Mouse (Mus musculus): ENCODE data around the gene Cd28. TPM values are rescaled to one million over a fixed set of nuclear protein-coding genes. Genes with fewer than 3 reads are reported as not detected.
"Not testable (repeated sequence)": the region's sequence is repeated elsewhere in the genome, so short reads cannot be mapped to it uniquely, and the experiment has no call there.

The Cd28 gene
- polyA plus RNA-seq, 1 experiment from 2014 or later = 0.03 TPM

DNA sequence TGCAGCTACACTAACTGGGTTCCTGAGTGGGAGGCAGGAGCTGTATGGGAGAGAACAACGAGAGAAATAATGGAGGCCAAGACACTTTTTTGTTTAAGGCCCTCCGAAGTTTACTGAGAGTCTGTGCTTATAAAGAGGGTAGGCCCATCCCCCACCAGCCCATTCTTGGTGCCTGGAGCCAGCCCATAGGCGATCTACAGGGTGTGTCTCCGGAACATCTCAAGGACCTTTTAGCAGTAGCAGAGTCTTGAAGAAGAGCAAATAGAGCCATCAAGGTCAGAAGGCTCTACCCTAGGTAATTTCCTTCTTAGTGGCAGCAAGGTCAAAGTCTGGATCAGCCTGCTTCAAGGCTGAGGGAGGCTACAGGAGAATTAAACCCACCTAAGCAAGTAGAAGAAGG, 101.9 kb downstream of the Cd28 start:
- not testable (repeated sequence) for ATAC-seq (ENCODE audit: insufficient read depth)

DNA sequence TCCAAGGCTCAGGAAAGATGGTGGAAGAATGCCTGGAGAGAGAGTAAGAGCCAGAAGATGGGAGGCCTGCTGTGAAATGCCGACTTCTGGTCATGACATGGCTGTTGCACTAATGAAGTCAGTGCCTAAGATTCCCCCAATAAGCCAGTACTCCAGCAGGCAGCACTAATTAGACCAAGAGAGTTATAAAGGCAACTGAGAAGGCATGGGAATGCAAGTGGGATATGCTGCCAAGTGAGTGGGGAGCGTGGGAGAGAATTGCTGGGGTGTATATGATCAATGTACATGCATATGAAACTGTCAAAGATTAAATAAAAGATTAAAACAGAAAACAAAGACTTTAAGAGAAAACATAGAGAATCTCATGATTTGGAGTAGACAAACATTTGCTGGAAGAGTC, 103.4 kb downstream of the Cd28 start:
- Histone ChIP-seq H3K4me3 (replicated peaks) (no peak overlapping the region), H3K4me1 (replicated peaks) (peaks cover 3% of the 10 kb centered on the region; the same call in 1 of the 2 replicates), H3K36me3 (replicated peaks) (no peaks in the 10 kb centered on the region), H3K27ac (replicated peaks) (no peak overlapping the region), H3K9ac (no peak overlapping the region), H3K4me2 (no peak overlapping the region), H3K9me3 (replicated peaks) (no peaks in the 10 kb centered on the region), H3K27me3 (no peaks in the 10 kb centered on the region)
- no peak for ATAC-seq (ENCODE audit: insufficient read depth)
- 66% methylated on average over 2 of the region's 2 CpGs for WGBS (ENCODE audit: insufficient replicate concordance)

More for the DNA sequence above, 101.9 kb downstream of the Cd28 start:
- H3K4me1 ChIP-seq (replicated peaks); H3K9me3 ChIP-seq (replicated peaks); H3K4me2 ChIP-seq; H3K27me3 ChIP-seq; H3K36me3 ChIP-seq (replicated peaks); H3K9ac ChIP-seq; H3K27ac ChIP-seq (replicated peaks); H3K4me3 ChIP-seq (replicated peaks): not testable (repeated sequence)
- WGBS (ENCODE audit: insufficient replicate concordance) = 73% methylated on average over 4 of the region's 4 CpGs

DNA sequence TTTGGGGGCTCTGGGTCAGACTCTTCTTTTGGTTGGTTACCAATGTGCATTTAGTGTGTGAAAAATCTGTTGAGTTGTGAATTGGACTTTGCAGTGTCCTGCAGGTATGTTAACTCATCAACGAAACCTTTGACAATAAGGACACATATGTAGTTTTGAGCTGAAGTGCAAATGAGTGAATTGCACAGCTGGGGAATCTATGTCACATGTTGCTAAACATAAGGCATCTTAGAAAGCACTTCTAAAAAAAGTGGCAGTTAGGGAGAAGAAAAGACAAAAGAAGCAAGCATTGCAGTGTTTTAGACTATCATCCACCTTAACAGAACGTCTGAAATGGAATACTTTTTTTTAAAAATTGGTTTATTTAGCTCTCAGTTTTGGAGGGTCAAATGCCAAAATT, 104.4 kb downstream of the Cd28 start:
- no peaks in the 10 kb centered on the region for H3K27me3 ChIP-seq
- WGBS (ENCODE audit: insufficient replicate concordance) = 38% methylated on average over 2 of the region's 2 CpGs
- no peak overlapping the region for H3K9ac ChIP-seq
- H3K4me2 ChIP-seq = no peak overlapping the region
- H3K4me1 ChIP-seq (replicated peaks) = peaks cover 4% of the 10 kb centered on the region; the same call in 1 of the 2 replicates
- ATAC-seq (ENCODE audit: insufficient read depth) = no peak
- no peak overlapping the region for H3K27ac ChIP-seq (replicated peaks)
- no peak overlapping the region for H3K4me3 ChIP-seq (replicated peaks)
- no peaks in the 10 kb centered on the region for H3K9me3 ChIP-seq (replicated peaks)
- no peaks in the 10 kb centered on the region for H3K36me3 ChIP-seq (replicated peaks)

DNA sequence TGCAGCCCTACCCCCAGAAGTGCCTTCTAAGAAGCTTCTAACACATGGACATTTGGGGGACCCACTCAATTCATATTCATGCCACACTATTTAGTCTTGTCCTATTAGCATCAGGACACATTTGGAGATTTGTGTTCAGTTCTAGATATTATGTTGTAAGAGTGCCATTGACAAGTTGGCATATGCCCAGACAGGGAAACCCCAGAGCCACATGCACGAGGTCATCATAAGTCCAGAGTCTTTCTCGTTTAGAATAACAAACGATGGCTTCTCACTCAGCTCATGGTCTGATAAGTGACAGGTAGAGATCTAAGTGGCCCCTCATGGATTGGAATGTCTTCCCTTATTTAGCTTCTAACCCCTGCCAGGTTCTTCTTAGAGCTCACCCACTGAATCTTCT, 105.0 kb downstream of the Cd28 start:
- no peaks in the 10 kb centered on the region for H3K27me3 ChIP-seq
- no peak for ATAC-seq (ENCODE audit: insufficient read depth)
- no peak overlapping the region for H3K9ac ChIP-seq
- H3K36me3 ChIP-seq (replicated peaks) = no peaks in the 10 kb centered on the region
- H3K4me2 ChIP-seq = no peak overlapping the region
- H3K9me3 ChIP-seq (replicated peaks) = no peaks in the 10 kb centered on the region
- no peak overlapping the region for H3K4me3 ChIP-seq (replicated peaks)
- no peak overlapping the region for H3K27ac ChIP-seq (replicated peaks)
- H3K4me1 ChIP-seq (replicated peaks) = peaks cover 4% of the 10 kb centered on the region; the same call in 1 of the 2 replicates
- 50% methylated on average over 3 of the region's 3 CpGs for WGBS (ENCODE audit: insufficient replicate concordance)

Other genes with a start within 250 kb of the Cd28 start
- 27.2 and 28.1 TPM in 2 replicates for gene Raph1, start 149.7 kb upstream of the Cd28 start, polyA plus RNA-seq (2015; fragmentation: Nextera tagmentation; extraction: Ambion mirVana)
- gene Ctla4, start 170.2 kb downstream of the Cd28 start, polyA plus RNA-seq (2015; fragmentation: Nextera tagmentation; extraction: Ambion mirVana) = not detected in 2 replicates

All from liver, embryonic 15.5 days (tissue).